Mouse (Mus musculus): ENCODE results near the gene Ttn. TPM values are rescaled to one million over a fixed set of nuclear protein-coding genes. Genes with fewer than 3 reads are reported as not detected.

Gene Ttn
- polyA plus RNA-seq, 1 experiment: 0.04 TPM

- no peaks in the 10 kb centered on the region for H3K4me1 ChIP-seq (ENCODE audit: control insufficient read depth, insufficient read depth, low read length)
- TF ChIP-seq CTCF (IDR thresholded peaks at IDR 0.05; ENCODE audit: borderline replicate concordance, insufficient read depth, low read length): no peak
- TF ChIP-seq POLR2A (IDR thresholded peaks at IDR 0.05; ENCODE audit: low read depth, low read length): no peak
- H3K4me3 ChIP-seq (ENCODE audit: insufficient read depth, low read length): no peak overlapping the region
- H3K27ac ChIP-seq (ENCODE audit: insufficient read depth, low read length): no peak overlapping the region
Measured at GRCm38 (mm10) chr2:76764526-76764925, 217.8 kb downstream of the Ttn start.

GRCm38 (mm10) chr2:76762154-76762553 lies 220.2 kb downstream of the Ttn start:
- no peak for TF ChIP-seq CTCF (IDR thresholded peaks at IDR 0.05; ENCODE audit: borderline replicate concordance, insufficient read depth, low read length)
- no peak for TF ChIP-seq POLR2A (IDR thresholded peaks at IDR 0.05; ENCODE audit: low read depth, low read length)
- Histone ChIP-seq H3K4me3 (ENCODE audit: insufficient read depth, low read length) (no peak overlapping the region), H3K27ac (ENCODE audit: insufficient read depth, low read length) (no peak overlapping the region), H3K4me1 (ENCODE audit: control insufficient read depth, insufficient read depth, low read length) (no peaks in the 10 kb centered on the region)

- H3K4me3 ChIP-seq (ENCODE audit: insufficient read depth, low read length): no peak overlapping the region
- no peak overlapping the region for H3K27ac ChIP-seq (ENCODE audit: insufficient read depth, low read length)
- TF ChIP-seq POLR2A (IDR thresholded peaks at IDR 0.05; ENCODE audit: low read depth, low read length): no peak
- no peak for TF ChIP-seq CTCF (IDR thresholded peaks at IDR 0.05; ENCODE audit: borderline replicate concordance, insufficient read depth, low read length)
- H3K4me1 ChIP-seq (ENCODE audit: control insufficient read depth, insufficient read depth, low read length): no peaks in the 10 kb centered on the region
Measured at GRCm38 (mm10) chr2:76756461-76756860, 225.9 kb downstream of the Ttn start.

GRCm38 (mm10) chr2:76751993-76752392 lies 230.4 kb downstream of the Ttn start:
- Histone ChIP-seq H3K27ac (ENCODE audit: insufficient read depth, low read length) (no peak overlapping the region), H3K4me3 (ENCODE audit: insufficient read depth, low read length) (no peak overlapping the region), H3K4me1 (ENCODE audit: control insufficient read depth, insufficient read depth, low read length) (no peaks in the 10 kb centered on the region)
- no peak for TF ChIP-seq CTCF (IDR thresholded peaks at IDR 0.05; ENCODE audit: borderline replicate concordance, insufficient read depth, low read length)
- TF ChIP-seq POLR2A (IDR thresholded peaks at IDR 0.05; ENCODE audit: low read depth, low read length): no peak

GRCm38 (mm10) chr2:76749341-76750110 lies 232.8 kb downstream of the Ttn start:
- Histone ChIP-seq H3K27ac (ENCODE audit: insufficient read depth, low read length) (no peak overlapping the region), H3K4me3 (ENCODE audit: insufficient read depth, low read length) (no peak overlapping the region), H3K4me1 (ENCODE audit: control insufficient read depth, insufficient read depth, low read length) (no peaks in the 10 kb centered on the region)
- TF ChIP-seq POLR2A (IDR thresholded peaks at IDR 0.05; ENCODE audit: low read depth, low read length) (no peak), CTCF (IDR thresholded peaks at IDR 0.05; ENCODE audit: borderline replicate concordance, insufficient read depth, low read length) (no peak)

GRCm38 (mm10) chr2:76748696-76749095 lies 233.7 kb downstream of the Ttn start:
- H3K4me3 ChIP-seq (ENCODE audit: insufficient read depth, low read length): no peak overlapping the region
- no peak overlapping the region for H3K27ac ChIP-seq (ENCODE audit: insufficient read depth, low read length)
- no peaks in the 10 kb centered on the region for H3K4me1 ChIP-seq (ENCODE audit: control insufficient read depth, insufficient read depth, low read length)
- TF ChIP-seq POLR2A (IDR thresholded peaks at IDR 0.05; ENCODE audit: low read depth, low read length): no peak
- no peak for TF ChIP-seq CTCF (IDR thresholded peaks at IDR 0.05; ENCODE audit: borderline replicate concordance, insufficient read depth, low read length)

- no peak for TF ChIP-seq POLR2A (IDR thresholded peaks at IDR 0.05; ENCODE audit: low read depth, low read length)
- TF ChIP-seq CTCF (IDR thresholded peaks at IDR 0.05; ENCODE audit: borderline replicate concordance, insufficient read depth, low read length): no peak
Measured at GRCm38 (mm10) chr2:76719650-76720049, 262.7 kb downstream of the Ttn start.

GRCm38 (mm10) chr2:76714984-76715383 lies 267.4 kb downstream of the Ttn start:
- H3K27ac ChIP-seq (ENCODE audit: insufficient read depth, low read length): no peak overlapping the region
- H3K4me3 ChIP-seq (ENCODE audit: insufficient read depth, low read length): no peak overlapping the region
- H3K4me1 ChIP-seq (ENCODE audit: control insufficient read depth, insufficient read depth, low read length): no peaks in the 10 kb centered on the region
- no peak for TF ChIP-seq POLR2A (IDR thresholded peaks at IDR 0.05; ENCODE audit: low read depth, low read length)

More at GRCm38 (mm10) chr2:76719650-76720049, 262.7 kb downstream of the Ttn start:
- H3K4me1 ChIP-seq (ENCODE audit: control insufficient read depth, insufficient read depth, low read length): no peaks in the 10 kb centered on the region
- no peak overlapping the region for H3K27ac ChIP-seq (ENCODE audit: insufficient read depth, low read length)
- H3K4me3 ChIP-seq (ENCODE audit: insufficient read depth, low read length): no peak overlapping the region

GRCm38 (mm10) chr2:76708512-76708911 lies 273.8 kb downstream of the Ttn start:
- H3K27ac ChIP-seq (ENCODE audit: insufficient read depth, low read length): no peak overlapping the region
- TF ChIP-seq CTCF (IDR thresholded peaks at IDR 0.05; ENCODE audit: borderline replicate concordance, insufficient read depth, low read length) (no peak), POLR2A (IDR thresholded peaks at IDR 0.05; ENCODE audit: low read depth, low read length) (no peak)
- H3K4me1 ChIP-seq (ENCODE audit: control insufficient read depth, insufficient read depth, low read length): no peaks in the 10 kb centered on the region
- H3K4me3 ChIP-seq (ENCODE audit: insufficient read depth, low read length): no peak overlapping the region

- Histone ChIP-seq H3K27ac (ENCODE audit: insufficient read depth, low read length) (no peak overlapping the region), H3K4me1 (ENCODE audit: control insufficient read depth, insufficient read depth, low read length) (no peaks in the 10 kb centered on the region), H3K4me3 (ENCODE audit: insufficient read depth, low read length) (no peak overlapping the region)
- TF ChIP-seq POLR2A (IDR thresholded peaks at IDR 0.05; ENCODE audit: low read depth, low read length): no peak
- TF ChIP-seq CTCF (IDR thresholded peaks at IDR 0.05; ENCODE audit: borderline replicate concordance, insufficient read depth, low read length): no peak
Measured at GRCm38 (mm10) chr2:76705655-76706054, 276.7 kb downstream of the Ttn start.
